Mouse (Mus musculus) testis, adult 2 months (tissue): ENCODE measurements around the gene Pxylp1.

ENCODE experiments used
- CTCF ChIP-seq: fragments of 200-500 bp; IDR thresholded peaks from 2 replicates; pipeline ENCODE4 v1.5.1; 2012; ENCODE audit warnings: low read depth, mild to moderate bottlenecking, inconsistent platforms, low read length, moderate library complexity; ENCODE audit not compliant: control insufficient read depth, insufficient read depth, insufficient replicate concordance
- POLR2A ChIP-seq: fragments of 200-500 bp; IDR thresholded peaks from 2 replicates; pipeline ENCODE4 v1.6.1; 2012; ENCODE audit warnings: low read depth, mild to moderate bottlenecking, inconsistent platforms, low read length, moderate library complexity; ENCODE audit not compliant: control insufficient read depth

- no peak for TF ChIP-seq CTCF
- TF ChIP-seq POLR2A: no peak
Observed at GRCm38 (mm10) chr9:96794601-96795000, 97.9 kb downstream of the Pxylp1 start.
